Mouse (Mus musculus) embryo, embryonic 9.5 days (tissue): ENCODE measurements around the gene Rnf166.

ENCODE experiments used
- DNase-seq: peaks from one replicate; pipeline ENCODE4 v3.0.0-alpha.2; 2017; ENCODE audit errors: extremely low spot score

The Rnf166 gene

GRCm38 (mm10) chr8:122439336-122439735 is 36.5 kb downstream of the Rnf166 start:
- no peak for DNase-seq

DNA sequence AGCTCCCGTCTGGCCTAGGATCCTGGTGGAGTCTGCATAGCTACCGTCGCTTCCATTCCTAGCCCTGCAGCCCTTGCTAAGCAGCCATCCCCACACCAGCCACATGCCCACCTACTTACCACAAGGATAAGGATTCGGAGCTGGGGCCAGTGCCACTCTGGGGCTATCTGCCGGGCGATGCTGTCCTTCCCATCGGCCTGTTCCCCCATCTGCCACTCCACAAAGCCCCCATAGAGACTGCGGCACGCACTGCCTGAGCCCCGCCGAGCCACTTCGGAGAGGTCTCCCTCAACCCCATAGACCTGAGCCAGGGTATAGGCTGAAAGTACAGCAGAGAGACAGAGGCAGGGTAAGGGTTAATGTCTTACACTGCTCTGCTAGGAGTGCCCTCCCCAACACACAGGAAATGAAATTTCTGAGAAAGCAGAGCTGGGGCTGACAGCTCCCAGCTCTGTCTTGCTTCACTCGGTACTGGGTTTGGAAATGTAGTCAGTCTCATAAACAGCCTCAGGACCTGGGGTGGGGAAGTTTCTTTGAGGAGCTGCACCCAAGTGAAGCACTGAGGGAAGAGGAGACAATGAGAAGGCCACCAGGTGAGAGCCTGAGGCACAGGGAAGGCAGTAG is 38.0 kb downstream of the Rnf166 start:
- no peak for DNase-seq

- no peak for DNase-seq
These were observed 39.2 kb downstream of the Rnf166 start for GRCm38 (mm10) chr8:122436586-122437125.

DNA sequence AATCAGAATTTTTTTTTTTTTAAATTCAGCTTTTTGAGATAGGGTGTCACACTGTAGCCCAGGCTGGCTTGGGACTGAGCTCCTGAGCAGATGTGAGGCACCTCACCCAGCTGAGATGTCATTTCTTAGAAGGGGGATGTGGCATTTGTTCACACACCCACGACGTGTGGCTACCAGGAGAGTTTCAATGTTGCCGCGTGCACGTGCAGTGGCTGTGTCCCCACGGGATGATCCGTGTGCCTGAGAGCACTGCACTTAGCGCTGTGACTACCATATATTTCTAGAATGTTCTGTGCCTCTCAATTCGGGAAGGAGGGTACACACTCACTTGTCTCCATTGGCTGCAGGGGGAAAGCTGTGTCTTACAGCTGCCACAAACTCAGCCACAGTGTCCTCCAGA is 39.7 kb downstream of the Rnf166 start:
- DNase-seq, result no peak

DNA sequence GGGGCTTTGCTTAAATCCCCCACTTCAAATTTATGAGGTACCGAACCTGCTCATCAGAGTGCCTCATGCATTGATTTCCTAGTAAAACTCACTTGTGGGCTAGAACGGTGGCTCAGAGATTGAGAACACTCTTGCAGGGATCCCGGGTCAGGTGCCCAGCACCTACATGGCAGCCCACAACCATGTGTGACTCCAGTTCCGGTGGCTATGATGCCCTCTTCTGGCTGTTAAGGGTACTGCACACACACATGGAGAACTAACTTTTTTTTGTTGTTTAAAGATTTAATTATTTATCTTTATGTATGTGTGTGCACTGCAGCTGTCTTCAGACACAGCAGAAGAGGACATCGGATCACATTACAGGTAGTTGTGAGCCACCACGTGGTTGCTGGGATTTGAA is 40.5 kb downstream of the Rnf166 start:
- DNase-seq, result no peak

GRCm38 (mm10) chr8:122433269-122433905 is 42.5 kb downstream of the Rnf166 start:
- no peak for DNase-seq

DNA sequence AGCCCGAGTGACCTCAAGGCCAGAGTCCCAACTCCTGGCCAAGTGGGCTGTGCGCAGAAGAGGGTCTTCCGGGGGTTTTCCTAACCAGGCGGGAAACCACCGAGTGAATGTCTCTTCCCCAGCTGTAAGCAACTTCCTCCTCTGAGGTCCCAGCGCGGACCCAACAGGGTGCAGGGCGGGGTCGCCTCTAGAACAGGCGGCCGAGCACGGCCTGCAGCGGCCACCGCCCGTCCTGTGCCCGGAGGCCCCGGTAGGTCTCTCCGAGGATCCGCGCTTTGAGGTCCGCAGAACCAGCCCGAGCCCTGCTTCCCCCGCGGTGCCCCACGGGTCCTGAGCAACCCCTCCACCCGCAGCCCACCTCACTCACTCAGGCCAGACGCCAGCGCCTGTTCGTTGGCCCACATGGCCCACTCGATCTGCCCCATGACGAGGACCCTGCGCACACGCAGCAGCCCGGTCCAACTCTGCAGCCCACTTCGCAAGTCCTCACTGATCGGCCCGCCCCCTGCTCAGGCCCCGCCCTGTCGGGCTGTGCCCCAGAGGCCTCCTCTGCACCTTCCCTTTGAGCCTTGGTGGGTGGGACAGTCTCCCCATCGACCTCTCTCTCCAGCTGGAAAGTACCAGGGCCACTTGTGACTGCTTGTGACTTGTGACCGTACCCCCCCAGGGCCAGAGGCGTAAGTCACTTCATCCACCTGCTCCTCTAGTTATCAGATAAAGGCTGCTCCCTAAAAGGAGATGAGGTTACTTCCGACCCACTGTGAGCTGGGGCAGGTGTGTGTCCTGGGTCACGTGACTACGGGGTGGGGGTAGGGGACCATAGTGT is 43.2 kb downstream of the Rnf166 start, which contains the start of gene Cyba:
Gene Cyba, minus strand, starts transcription at position 488 of the 826 bp plus-strand sequence.
- peak; percentile 77 for DNase-seq

- no peak for DNase-seq
These were observed 44.0 kb downstream of the Rnf166 start for GRCm38 (mm10) chr8:122431694-122432442.

DNA sequence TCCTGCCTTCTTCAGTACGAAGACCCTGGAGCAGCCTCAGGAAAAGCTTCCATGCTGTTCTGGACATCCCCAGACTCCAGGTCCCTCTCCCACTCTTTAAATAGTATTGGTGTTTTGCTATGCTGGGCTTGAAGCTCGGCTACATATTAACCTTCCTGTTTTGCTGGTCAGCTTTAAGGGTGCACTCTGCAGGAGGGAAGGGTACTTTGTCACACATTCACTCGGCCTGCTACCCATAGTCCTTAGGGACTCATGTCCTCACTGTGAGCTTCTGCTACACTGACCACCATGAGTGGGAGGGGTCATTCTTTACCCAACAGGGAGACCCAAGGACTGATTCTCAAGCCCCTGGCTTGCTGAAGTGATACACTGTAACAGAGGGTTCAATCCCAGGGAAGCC is 45.2 kb downstream of the Rnf166 start:
- no peak for DNase-seq

- DNase-seq, result no peak
These were observed 45.7 kb downstream of the Rnf166 start for GRCm38 (mm10) chr8:122430058-122430636.

DNA sequence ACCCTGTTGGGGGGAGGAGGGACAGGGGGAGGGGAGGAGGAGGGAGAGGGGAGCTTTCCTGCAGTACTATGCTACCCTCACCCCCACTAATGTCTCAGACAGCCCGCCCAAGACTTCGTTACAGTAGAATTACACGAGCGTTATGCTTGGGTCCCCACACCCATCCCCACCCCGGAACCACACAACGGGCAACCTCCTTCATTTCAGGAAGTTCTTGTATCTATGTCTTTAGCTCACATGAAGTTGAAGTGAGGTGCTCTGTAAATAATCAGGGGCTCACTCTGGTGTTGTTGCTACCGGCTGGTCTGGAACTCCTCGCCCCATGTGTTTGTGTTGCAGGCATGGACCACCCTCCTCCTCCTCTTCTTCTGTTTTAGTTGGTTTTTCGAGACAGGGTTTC is 47.7 kb downstream of the Rnf166 start:
- DNase-seq, result no peak

GRCm38 (mm10) chr8:122427607-122428006 is 48.3 kb downstream of the Rnf166 start:
- no peak for DNase-seq

DNA sequence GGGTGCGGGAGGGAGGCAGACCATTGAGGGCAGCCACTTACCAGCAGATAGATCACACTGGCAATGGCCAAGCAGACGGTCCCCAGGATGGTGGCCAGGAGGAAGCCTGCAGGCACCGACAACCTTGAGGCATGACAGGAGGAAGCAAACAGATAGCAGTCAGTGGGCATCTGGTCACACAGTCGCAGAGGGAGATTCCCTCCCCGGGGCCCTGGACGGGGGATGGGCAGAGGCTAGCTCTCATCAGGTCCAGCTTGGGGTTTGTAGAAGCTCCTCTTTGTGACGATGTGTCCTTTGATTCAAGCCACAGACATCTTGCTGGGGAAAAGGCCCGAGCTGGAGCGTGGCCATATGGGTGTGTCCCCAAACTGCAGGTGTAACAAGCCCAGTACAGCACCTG is 49.7 kb downstream of the Rnf166 start:
- no peak for DNase-seq

GRCm38 (mm10) chr8:122423659-122424058 is 52.2 kb downstream of the Rnf166 start:
- no peak for DNase-seq

GRCm38 (mm10) chr8:122423217-122423616 is 52.6 kb downstream of the Rnf166 start:
- DNase-seq, result no peak

- DNase-seq, result no peak
These were observed 54.3 kb downstream of the Rnf166 start, which contains the start of gene Il17c for GRCm38 (mm10) chr8:122421376-122422070. Il17c (plus strand) TSS chr8:122422020.

GRCm38 (mm10) chr8:122419881-122420555 is 55.8 kb downstream of the Rnf166 start:
- DNase-seq, result no peak
